ENCODE assay signal across 3 mouse cellular contexts in the genomic region with DNA sequence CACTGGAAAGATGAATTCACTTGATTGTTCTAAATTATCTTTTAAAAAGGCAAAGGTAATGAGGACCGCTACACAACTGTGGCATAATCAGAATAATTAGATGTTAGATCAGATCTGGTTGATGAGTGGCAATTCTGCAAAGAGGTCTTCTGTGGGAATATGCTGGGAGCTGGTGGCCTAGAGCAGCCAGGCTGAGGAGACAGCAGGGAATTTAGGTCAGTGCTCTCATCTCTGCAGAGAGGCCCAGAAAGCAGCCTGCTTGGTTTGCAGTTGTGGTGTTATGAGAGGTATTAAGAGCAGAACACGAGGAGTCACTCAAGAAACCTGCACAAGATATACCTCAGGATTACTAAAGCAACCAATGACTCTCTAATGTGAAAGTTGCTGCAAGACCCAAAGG.
"Had no signal": no experiment of that assay in that cellular context is flagged by ENCODE, and none has a peak within 500 bp of the region (broad histone marks: within the 10 kb centered on the region; RNA-seq: fewer than 3 reads in every experiment).

No protein-coding gene starts in this region.

- DNase-seq: kidney, postnatal 10 days; kidney, postnatal 4 days; lung, adult 18-20 months had no signal
